Mouse (Mus musculus) left cerebral cortex, postnatal 14 days (tissue): Measurements from ENCODE around the gene Ctc1. TPM values are rescaled to one million over a fixed set of nuclear protein-coding genes. Genes with fewer than 3 reads are reported as not detected.
A peak's percentile ranks its signal among the peaks of the same experiment; 100 is the strongest.

ENCODE experiments used
- DNase-seq, 2 experiments: peaks; one replicate each; pipeline ENCODE4 v3.0.0; 2021 to 2022; ENCODE audit warnings: low spot score in 2 of 2, mixed read lengths in 1 of 2
- intact Hi-C: fragments of 180-260 bp; cut with DNase I; formaldehyde crosslinking; loops from one replicate; pipeline ENCODE4 v1.15.1; 2025
- total RNA-seq, 2 experiments: library from RNA; stranded (reverse); gene quantifications; 2 replicates each; pipeline ENCODE4 v1.2.3; 2021

Ctc1 gene
- total RNA-seq, 2 experiments from 2014 or later, result 39.1 to 40.5 TPM

- intact Hi-C loops, result loop anchor here (2.0 to 10.0 kb wide), 3 partner anchors 22 to 182 kb away; partner anchors contain the start of gene Aloxe3
- peak; percentile 95 to 97 for DNase-seq
These were observed 47.1 kb downstream of the Ctc1 start for GRCm38 (mm10) chr11:69062761-69063224.

GRCm38 (mm10) chr11:69063413-69064201, 47.9 kb downstream of the Ctc1 start:
- intact Hi-C loops, result loop anchor here (2.0 to 10.0 kb wide), 3 partner anchors 23 to 181 kb away; partner anchors contain the start of gene Aloxe3
- peak in 1 of 2 experiments; percentile 82 for DNase-seq

- DNase-seq, result no peak
- intact Hi-C loops, result loop anchor here (10.0 kb wide), 1 partner anchor 180 kb away; no protein-coding TSS in a partner anchor
These were observed 48.8 kb downstream of the Ctc1 start for GRCm38 (mm10) chr11:69064259-69065133.

- intact Hi-C loops, result loop anchor here (10.0 kb wide), 1 partner anchor 179 kb away; no protein-coding TSS in a partner anchor
- no peak for DNase-seq
These were observed 49.7 kb downstream of the Ctc1 start for GRCm38 (mm10) chr11:69065394-69065925.

- intact Hi-C loops, result loop anchor here (10.0 kb wide), 1 partner anchor 178 kb away; no protein-coding TSS in a partner anchor
- DNase-seq, result no peak
These were observed 50.6 kb downstream of the Ctc1 start for GRCm38 (mm10) chr11:69066163-69066861.

GRCm38 (mm10) chr11:69066956-69067355, 51.2 kb downstream of the Ctc1 start:
- DNase-seq, result peak; percentile 92 to 93
- intact Hi-C loops, result loop anchor here (10.0 kb wide), 1 partner anchor 178 kb away; no protein-coding TSS in a partner anchor

- DNase-seq, result no peak
- intact Hi-C loops, result loop anchor here (10.0 kb wide), 1 partner anchor 177 kb away; no protein-coding TSS in a partner anchor
These were observed 51.9 kb downstream of the Ctc1 start for GRCm38 (mm10) chr11:69067601-69068000.

GRCm38 (mm10) chr11:69070093-69070492, 54.4 kb downstream of the Ctc1 start:
- no peak for DNase-seq
- intact Hi-C loops, result loop anchor here (2.0 kb wide), 1 partner anchor 17 kb away; no protein-coding TSS in a partner anchor

GRCm38 (mm10) chr11:69070590-69071222, 55.0 kb downstream of the Ctc1 start, which contains the start of gene Tmem107:
TSS of gene Tmem107 (plus strand) at chr11:69070806.
- intact Hi-C loops, result loop anchor here (2.0 kb wide), 1 partner anchor 16 kb away; no protein-coding TSS in a partner anchor

GRCm38 (mm10) chr11:69071262-69071661, 55.6 kb downstream of the Ctc1 start:
- DNase-seq, result no peak
- intact Hi-C loops, result loop anchor here (2.0 kb wide), 1 partner anchor 16 kb away; no protein-coding TSS in a partner anchor

More at GRCm38 (mm10) chr11:69070590-69071222, 55.0 kb downstream of the Ctc1 start, which contains the start of gene Tmem107:
- peak; percentile 94 to 95 for DNase-seq

GRCm38 (mm10) chr11:69072234-69072633, 56.5 kb downstream of the Ctc1 start:
- intact Hi-C loops, result no loop called here
- DNase-seq, result no peak

- intact Hi-C loops, result no loop called here
- DNase-seq, result no peak
These were observed 57.0 kb downstream of the Ctc1 start for GRCm38 (mm10) chr11:69072666-69073064.

GRCm38 (mm10) chr11:69073065-69073888, 57.6 kb downstream of the Ctc1 start:
- intact Hi-C loops, result no loop called here
- DNase-seq, result peak; percentile 89 to 97

GRCm38 (mm10) chr11:69073951-69074775, 58.5 kb downstream of the Ctc1 start:
- no peak for DNase-seq
- intact Hi-C loops, result no loop called here

GRCm38 (mm10) chr11:69074776-69075069, 59.0 kb downstream of the Ctc1 start:
- intact Hi-C loops, result no loop called here
- no peak for DNase-seq

GRCm38 (mm10) chr11:69075764-69076479, 60.2 kb downstream of the Ctc1 start:
- intact Hi-C loops, result no loop called here
- DNase-seq, result no peak
